Mouse (Mus musculus): ENCODE results near the gene Gclm. TPM values are rescaled to one million over a fixed set of nuclear protein-coding genes. Genes with fewer than 3 reads are reported as not detected.
A peak's percentile ranks its signal among the peaks of the same experiment; 100 is the strongest.

The Gclm gene
- polyA plus RNA-seq (2014; fragmentation: Nextera tagmentation; extraction: Ambion mirVana), result 45.0 and 45.1 TPM in 2 replicates

DNA sequence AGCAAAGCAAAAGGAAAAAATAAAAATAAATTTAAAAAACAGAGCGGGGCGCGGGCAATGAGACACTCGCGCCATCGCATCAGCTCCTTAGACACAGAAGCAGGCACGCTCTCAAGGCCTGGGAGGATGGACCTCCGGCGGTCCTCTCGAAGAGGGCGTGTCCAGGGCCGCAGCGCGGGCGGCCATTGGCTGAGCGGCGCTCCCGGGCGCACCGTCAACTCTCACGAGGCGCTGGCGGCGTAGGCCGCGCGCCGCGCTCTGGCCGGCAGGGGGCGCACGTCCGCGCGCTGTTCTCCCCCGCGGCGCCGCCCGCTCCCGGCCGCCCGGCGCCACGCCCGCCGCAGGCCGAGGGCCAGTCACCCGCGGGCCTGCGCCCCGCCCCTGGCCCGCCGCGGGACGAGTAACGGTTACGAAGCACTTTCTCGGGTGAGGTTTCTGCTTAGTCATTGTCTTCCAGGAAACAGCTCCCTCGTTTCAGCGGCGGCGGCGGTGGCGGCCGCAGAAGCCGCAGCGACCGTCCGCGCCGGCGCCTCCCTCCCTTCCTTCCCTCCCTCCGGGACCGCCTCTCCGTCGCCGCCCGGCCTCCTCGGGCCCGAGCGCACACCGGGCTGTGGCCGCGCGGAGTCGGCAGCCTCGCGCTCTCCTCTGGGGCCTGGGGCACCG lies at the start of gene Gclm:
TSS of gene Gclm (plus strand) at position 343 of the 663 bp plus-strand sequence.
- WGBS, result 0% methylated on average over 82 of the region's 90 CpGs
- DNase-seq (ENCODE audit: low spot score) (peak; percentile 89), ATAC-seq (ENCODE audit: insufficient number of reproducible peaks, low FRiP score, low TSS enrichment, low read depth) (peak; percentile 98)

DNA sequence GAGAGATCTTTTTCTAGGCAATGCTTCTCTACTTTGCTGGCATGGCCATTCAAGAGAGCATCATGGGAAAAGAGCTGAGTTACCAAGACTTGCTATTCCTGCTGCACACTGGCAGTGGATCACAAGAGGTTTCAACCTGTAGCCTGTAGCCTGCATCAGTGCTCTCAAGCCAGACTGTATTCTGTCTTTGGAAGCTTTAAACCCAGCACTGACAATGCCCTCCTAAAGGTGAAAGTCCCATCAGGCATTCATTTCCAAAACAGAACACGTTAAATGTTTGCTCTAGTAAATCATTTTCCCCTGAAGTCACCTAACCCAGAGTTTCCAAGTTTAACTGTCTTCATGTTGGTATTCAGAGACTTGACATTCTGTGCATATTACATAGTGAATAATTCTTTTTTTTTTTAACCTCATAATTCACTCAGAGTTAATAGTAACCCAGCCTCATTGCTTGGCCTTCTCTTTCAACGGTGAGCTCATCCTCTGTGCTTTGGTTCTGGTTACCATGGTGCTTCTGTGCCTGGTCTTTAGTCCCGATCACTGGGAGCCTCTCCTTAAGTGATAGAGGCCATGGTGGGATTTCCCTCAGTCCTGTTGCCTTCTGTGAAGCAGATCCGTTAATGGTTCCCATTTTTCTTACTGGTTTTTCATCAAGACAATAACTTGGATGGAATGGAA lies 48.6 kb upstream of the Gclm start:
- Histone ChIP-seq H3K27me3 (ENCODE audit: control insufficient read depth, insufficient read depth, low read length) (no peaks in the 10 kb centered on the region), H3K9me3 (ENCODE audit: control insufficient read depth, low read length) (no peaks in the 10 kb centered on the region), H3K36me3 (ENCODE audit: control insufficient read depth, insufficient read depth, low read length) (no peaks in the 10 kb centered on the region), H3K4me1 (ENCODE audit: control insufficient read depth, insufficient read depth, low read length) (peaks cover 3% of the 10 kb centered on the region; the same call in 1 of the 2 replicates), H3K4me3 (ENCODE audit: low read depth, low read length) (no peak overlapping the region), H3K27ac (replicated peaks; ENCODE audit: low read depth, low read length) (no peak overlapping the region), H3K9ac (ENCODE audit: low read length) (no peak overlapping the region), H3K4me2 (ENCODE audit: low read depth, severe bottlenecking) (no peak overlapping the region)
- DNase-seq (ENCODE audit: low spot score) (no peak), ATAC-seq (ENCODE audit: insufficient number of reproducible peaks, low FRiP score, low TSS enrichment, low read depth) (no peak)
- 84% methylated on average over 4 of the region's 4 CpGs for WGBS

More for the DNA sequence above, at the start of gene Gclm:
- Histone ChIP-seq H3K27me3 (ENCODE audit: control insufficient read depth, insufficient read depth, low read length) (no peaks in the 10 kb centered on the region), H3K9ac (ENCODE audit: low read length) (peak within 1 kb of the TSS; percentile 81), H3K4me1 (ENCODE audit: control insufficient read depth, insufficient read depth, low read length) (no peaks in the 10 kb centered on the region), H3K4me2 (ENCODE audit: low read depth, severe bottlenecking) (peak within 1 kb of the TSS; percentile 81), H3K4me3 (ENCODE audit: low read depth, low read length) (peak within 1 kb of the TSS; percentile 78), H3K36me3 (ENCODE audit: control insufficient read depth, insufficient read depth, low read length) (no peaks in the 10 kb centered on the region), H3K9me3 (ENCODE audit: control insufficient read depth, low read length) (no peaks in the 10 kb centered on the region), H3K27ac (replicated peaks; ENCODE audit: low read depth, low read length) (peak within 1 kb of the TSS; percentile 48)

DNA sequence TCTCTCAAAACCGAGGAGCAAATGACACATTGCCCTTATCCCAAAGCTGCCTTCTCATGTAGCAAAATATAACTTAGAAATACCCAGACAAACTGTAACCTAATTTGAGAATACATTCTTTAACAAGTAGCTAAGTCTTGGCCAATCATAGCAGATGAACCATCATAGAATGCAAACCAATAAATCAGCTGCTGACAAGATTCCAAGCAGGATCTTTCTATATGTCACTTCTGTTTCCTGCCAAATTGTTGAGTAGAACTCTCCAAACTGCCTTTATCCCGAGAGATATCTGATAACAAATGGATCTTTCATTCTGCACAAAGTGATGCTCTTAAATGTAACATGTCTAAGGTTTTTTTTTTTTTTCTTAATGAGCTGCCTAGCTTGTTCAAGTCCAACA lies 46.8 kb upstream of the Gclm start:
- ATAC-seq (ENCODE audit: insufficient number of reproducible peaks, low FRiP score, low TSS enrichment, low read depth), result no peak
- Histone ChIP-seq H3K36me3 (ENCODE audit: control insufficient read depth, insufficient read depth, low read length) (no peaks in the 10 kb centered on the region), H3K27me3 (ENCODE audit: control insufficient read depth, insufficient read depth, low read length) (no peaks in the 10 kb centered on the region), H3K4me1 (ENCODE audit: control insufficient read depth, insufficient read depth, low read length) (peaks cover 6% of the 10 kb centered on the region), H3K9ac (ENCODE audit: low read length) (no peak overlapping the region), H3K27ac (replicated peaks; ENCODE audit: low read depth, low read length) (no peak overlapping the region), H3K4me3 (ENCODE audit: low read depth, low read length) (no peak overlapping the region), H3K4me2 (ENCODE audit: low read depth, severe bottlenecking) (no peak overlapping the region), H3K9me3 (ENCODE audit: control insufficient read depth, low read length) (no peaks in the 10 kb centered on the region)
- WGBS, result 83% methylated on average over 2 of the region's 2 CpGs
- DNase-seq (ENCODE audit: low spot score), result no peak

DNA sequence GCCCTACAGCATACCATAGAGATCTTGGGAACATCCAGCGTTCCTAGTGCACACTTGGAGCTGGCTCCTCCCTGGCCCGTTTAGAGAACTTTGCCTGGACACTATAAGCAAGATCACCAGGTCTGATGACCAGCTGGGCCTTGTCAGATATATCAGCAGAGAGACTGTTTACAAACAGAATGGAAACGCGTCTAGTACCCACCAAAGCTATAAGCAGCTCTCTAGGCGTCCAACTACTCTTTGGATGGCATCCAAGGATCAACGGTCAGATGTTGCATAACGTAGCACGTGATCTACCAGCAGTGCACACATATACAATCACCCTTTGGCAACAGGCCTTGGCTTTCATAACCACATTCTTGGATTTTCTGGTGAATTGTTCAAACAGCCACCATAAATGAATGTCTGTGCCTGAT lies 46.4 kb upstream of the Gclm start:
- DNase-seq (ENCODE audit: low spot score) (no peak), ATAC-seq (ENCODE audit: insufficient number of reproducible peaks, low FRiP score, low TSS enrichment, low read depth) (no peak)
- no peak overlapping the region for H3K27ac ChIP-seq (replicated peaks; ENCODE audit: low read depth, low read length)
- no peak overlapping the region for H3K4me3 ChIP-seq (ENCODE audit: low read depth, low read length)
- H3K27me3 ChIP-seq (ENCODE audit: control insufficient read depth, insufficient read depth, low read length), result no peaks in the 10 kb centered on the region
- H3K9ac ChIP-seq (ENCODE audit: low read length), result no peak overlapping the region
- 92% methylated on average over 8 of the region's 8 CpGs for WGBS
- H3K4me2 ChIP-seq (ENCODE audit: low read depth, severe bottlenecking), result no peak overlapping the region
- H3K4me1 ChIP-seq (ENCODE audit: control insufficient read depth, insufficient read depth, low read length), result peaks cover 6% of the 10 kb centered on the region
- H3K9me3 ChIP-seq (ENCODE audit: control insufficient read depth, low read length), result no peaks in the 10 kb centered on the region
- H3K36me3 ChIP-seq (ENCODE audit: control insufficient read depth, insufficient read depth, low read length), result no peaks in the 10 kb centered on the region

DNA sequence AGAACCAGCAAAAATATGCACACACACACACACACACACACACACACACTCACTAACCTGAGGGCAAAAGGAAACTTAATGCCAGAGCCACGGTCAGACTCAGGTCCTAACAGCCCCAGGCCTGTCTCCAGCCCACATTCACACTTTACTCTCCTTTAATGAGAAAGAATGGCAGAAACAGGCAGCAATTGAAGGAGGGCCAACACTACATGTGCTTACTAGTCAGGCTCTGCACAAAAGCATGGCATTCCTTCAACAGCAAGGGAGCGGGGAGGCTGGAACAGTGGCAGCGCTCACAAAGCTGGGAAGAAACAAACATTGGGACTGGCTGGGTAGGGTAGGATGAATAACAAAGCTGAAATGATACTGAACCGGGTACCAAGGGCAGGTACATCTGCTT lies 45.8 kb upstream of the Gclm start:
- Histone ChIP-seq H3K4me3 (ENCODE audit: low read depth, low read length) (no peak overlapping the region), H3K27ac (replicated peaks; ENCODE audit: low read depth, low read length) (no peak overlapping the region), H3K9me3 (ENCODE audit: control insufficient read depth, low read length) (no peaks in the 10 kb centered on the region), H3K9ac (ENCODE audit: low read length) (no peak overlapping the region), H3K4me1 (ENCODE audit: control insufficient read depth, insufficient read depth, low read length) (peaks cover 6% of the 10 kb centered on the region), H3K4me2 (ENCODE audit: low read depth, severe bottlenecking) (no peak overlapping the region), H3K27me3 (ENCODE audit: control insufficient read depth, insufficient read depth, low read length) (no peaks in the 10 kb centered on the region), H3K36me3 (ENCODE audit: control insufficient read depth, insufficient read depth, low read length) (no peaks in the 10 kb centered on the region)
- DNase-seq (ENCODE audit: low spot score) (no peak), ATAC-seq (ENCODE audit: insufficient number of reproducible peaks, low FRiP score, low TSS enrichment, low read depth) (no peak)
- 73% methylated on average over 4 of the region's 4 CpGs for WGBS

DNA sequence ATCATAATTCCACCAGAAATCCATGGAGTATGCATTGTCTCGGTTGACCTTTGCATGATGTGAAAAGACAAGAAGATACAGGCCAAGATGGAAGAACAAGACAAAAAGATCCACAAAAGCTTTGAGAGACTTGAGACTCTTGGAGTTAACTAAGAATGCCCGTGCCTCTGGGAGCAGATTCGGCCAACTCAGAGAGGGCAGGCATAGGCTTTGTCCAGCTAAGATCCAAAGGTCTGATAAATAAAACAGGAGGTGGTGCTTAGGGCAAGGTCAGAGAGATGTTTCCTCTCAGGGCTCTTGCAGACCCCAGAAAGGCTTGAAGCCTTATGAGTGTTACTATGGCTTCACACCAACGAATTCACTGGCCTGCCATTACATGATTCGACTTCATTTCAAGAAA lies 45.3 kb upstream of the Gclm start:
- no peaks in the 10 kb centered on the region for H3K36me3 ChIP-seq (ENCODE audit: control insufficient read depth, insufficient read depth, low read length)
- H3K27ac ChIP-seq (replicated peaks; ENCODE audit: low read depth, low read length), result 0 out of 2 replicates have a peak overlapping the region, but pooled peaks have one; percentile 45
- WGBS, result 85% methylated on average over 5 of the region's 5 CpGs
- H3K4me1 ChIP-seq (ENCODE audit: control insufficient read depth, insufficient read depth, low read length), result peaks cover 6% of the 10 kb centered on the region
- no peak overlapping the region for H3K4me2 ChIP-seq (ENCODE audit: low read depth, severe bottlenecking)
- no peaks in the 10 kb centered on the region for H3K9me3 ChIP-seq (ENCODE audit: control insufficient read depth, low read length)
- no peak overlapping the region for H3K4me3 ChIP-seq (ENCODE audit: low read depth, low read length)
- no peak overlapping the region for H3K9ac ChIP-seq (ENCODE audit: low read length)
- ATAC-seq (ENCODE audit: insufficient number of reproducible peaks, low FRiP score, low TSS enrichment, low read depth), result no peak
- DNase-seq (ENCODE audit: low spot score), result no peak
- no peaks in the 10 kb centered on the region for H3K27me3 ChIP-seq (ENCODE audit: control insufficient read depth, insufficient read depth, low read length)

DNA sequence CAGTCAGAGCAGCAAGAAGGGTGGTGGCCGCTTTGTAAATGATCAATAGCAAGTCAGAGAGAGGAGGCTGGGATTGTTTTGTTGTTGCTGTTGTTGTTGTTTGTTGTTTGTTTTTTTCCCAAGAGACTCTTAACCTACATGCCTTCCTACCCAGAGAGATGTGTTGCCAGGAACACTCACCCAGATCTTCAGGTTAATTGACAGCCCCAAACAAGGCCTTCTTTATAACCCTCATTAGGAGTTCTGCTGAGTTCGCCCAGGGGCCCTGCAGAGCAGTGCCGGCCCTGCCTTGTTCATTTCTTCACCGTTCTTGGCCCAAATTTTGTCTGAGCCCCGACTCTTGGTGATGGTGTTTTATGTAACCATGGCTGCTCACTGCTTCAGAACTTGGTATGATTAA lies 44.9 kb upstream of the Gclm start:
- Histone ChIP-seq H3K9me3 (ENCODE audit: control insufficient read depth, low read length) (no peaks in the 10 kb centered on the region), H3K4me1 (ENCODE audit: control insufficient read depth, insufficient read depth, low read length) (peaks cover 6% of the 10 kb centered on the region), H3K4me2 (ENCODE audit: low read depth, severe bottlenecking) (no peak overlapping the region), H3K27me3 (ENCODE audit: control insufficient read depth, insufficient read depth, low read length) (no peaks in the 10 kb centered on the region), H3K36me3 (ENCODE audit: control insufficient read depth, insufficient read depth, low read length) (no peaks in the 10 kb centered on the region), H3K4me3 (ENCODE audit: low read depth, low read length) (no peak overlapping the region), H3K27ac (replicated peaks; ENCODE audit: low read depth, low read length) (0 out of 2 replicates have a peak overlapping the region, but pooled peaks have one; percentile 45), H3K9ac (ENCODE audit: low read length) (no peak overlapping the region)
- WGBS, result 37% methylated on average over 5 of the region's 5 CpGs
- ATAC-seq (ENCODE audit: insufficient number of reproducible peaks, low FRiP score, low TSS enrichment, low read depth) (no peak), DNase-seq (ENCODE audit: low spot score) (no peak)

DNA sequence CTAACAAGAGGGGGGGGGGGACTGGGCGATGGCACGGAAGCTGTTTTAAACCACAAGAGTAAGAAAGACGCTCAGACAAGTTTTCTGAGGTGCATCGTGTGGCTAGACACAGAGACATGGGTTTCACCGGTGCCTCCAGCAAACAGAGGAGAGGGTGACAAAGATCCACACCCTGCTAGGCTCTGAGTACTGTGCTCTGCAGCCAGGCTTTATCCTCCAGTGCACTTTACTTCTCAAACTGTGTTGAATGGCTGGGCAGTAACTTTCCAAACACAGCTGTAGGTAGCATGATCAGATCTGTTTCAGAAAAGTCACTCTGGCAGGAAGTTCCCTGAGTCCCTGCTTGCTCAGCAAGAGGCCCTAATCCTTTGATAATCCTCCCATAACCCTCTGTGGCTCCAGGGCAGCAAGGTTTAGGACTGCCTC lies 43.0 kb upstream of the Gclm start:
- DNase-seq (ENCODE audit: low spot score) (no peak), ATAC-seq (ENCODE audit: insufficient number of reproducible peaks, low FRiP score, low TSS enrichment, low read depth) (no peak)
- Histone ChIP-seq H3K4me3 (ENCODE audit: low read depth, low read length) (no peak overlapping the region), H3K27ac (replicated peaks; ENCODE audit: low read depth, low read length) (no peak overlapping the region), H3K4me2 (ENCODE audit: low read depth, severe bottlenecking) (no peak overlapping the region), H3K36me3 (ENCODE audit: control insufficient read depth, insufficient read depth, low read length) (no peaks in the 10 kb centered on the region), H3K27me3 (ENCODE audit: control insufficient read depth, insufficient read depth, low read length) (no peaks in the 10 kb centered on the region), H3K9ac (ENCODE audit: low read length) (no peak overlapping the region), H3K4me1 (ENCODE audit: control insufficient read depth, insufficient read depth, low read length) (peaks cover 6% of the 10 kb centered on the region), H3K9me3 (ENCODE audit: control insufficient read depth, low read length) (no peaks in the 10 kb centered on the region)
- 38% methylated on average over 5 of the region's 5 CpGs for WGBS

All from limb, embryonic 11.5 days (tissue).